Mouse (Mus musculus) ES-Bruce4 (cell line): ENCODE results near the gene Il34.

Experiments
- CTCF ChIP-seq: IDR thresholded peaks from one replicate; pipeline ENCODE4 v1.8.1; 2011; ENCODE audit warnings: low read depth, low read length
- EP300 ChIP-seq: IDR thresholded peaks from 2 replicates; pipeline ENCODE4 v1.6.1; 2011; ENCODE audit warnings: low read depth, low read length; ENCODE audit not compliant: insufficient read depth
- POLR2A ChIP-seq: IDR thresholded peaks from one replicate; pipeline ENCODE4 v1.8.1; 2011; ENCODE audit warnings: low read length; ENCODE audit not compliant: insufficient read depth

GRCm38 (mm10) chr8:110749500-110750170, 56.1 kb downstream of the Il34 start:
- TF ChIP-seq CTCF (no peak), EP300 (no peak), POLR2A (no peak)
